Mouse (Mus musculus) skeletal muscle tissue, postnatal 0 days (tissue): ENCODE measurements around the gene Impdh1. TPM values are rescaled to one million over a fixed set of nuclear protein-coding genes. Genes with fewer than 3 reads are reported as not detected.

ENCODE experiments used
- microRNA-seq, 2 experiments: library from miRNA; unstranded; fragments of <30 nt; microRNA quantifications; one replicate each; pipeline ENCODE4; 2016
- polyA plus RNA-seq: library from polyadenylated mRNA; unstranded; fragments of >200 nt; fragmentation: Nextera tagmentation; extraction: Ambion mirVana; gene quantifications from 2 replicates; pipeline ENCODE4 v1.2.1, GENCODE M21; 2015

The Impdh1 gene
- polyA plus RNA-seq = 21.1 and 23.9 TPM in 2 replicates

DNA sequence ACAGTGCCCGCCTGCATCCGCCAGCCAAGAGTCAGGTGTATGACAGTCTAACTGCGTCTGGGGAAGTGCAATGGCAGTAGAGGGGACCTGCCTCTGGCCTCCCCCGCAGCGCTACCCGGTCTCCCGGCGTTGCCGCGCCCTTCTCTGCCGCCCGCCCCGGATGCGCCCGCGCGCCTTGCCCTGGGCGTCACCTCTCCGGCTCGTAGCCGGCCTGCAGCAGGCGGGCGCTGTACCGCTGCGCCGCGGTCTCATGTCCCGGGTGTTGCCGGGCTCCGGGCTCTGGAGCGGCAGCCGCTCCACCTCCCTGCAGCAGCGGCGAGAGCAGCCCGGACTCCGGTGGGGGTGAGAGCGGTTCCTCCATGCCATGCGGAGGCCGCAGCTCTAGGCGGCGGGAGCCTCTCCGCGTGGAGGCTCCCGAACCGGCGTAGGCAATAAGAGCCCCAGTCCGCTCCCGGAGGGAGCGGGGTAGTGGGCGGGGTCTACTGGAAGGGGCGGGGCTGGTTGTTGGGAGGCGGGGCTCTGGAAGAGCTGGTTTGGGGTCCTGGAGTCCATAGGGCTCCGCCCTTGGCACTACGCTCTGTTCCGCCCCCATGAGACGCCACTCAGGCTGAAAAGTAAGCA is at the start of gene Impdh1:
Gene Impdh1, minus strand, starts transcription at position 484 of the 621 bp plus-strand sequence.

DNA sequence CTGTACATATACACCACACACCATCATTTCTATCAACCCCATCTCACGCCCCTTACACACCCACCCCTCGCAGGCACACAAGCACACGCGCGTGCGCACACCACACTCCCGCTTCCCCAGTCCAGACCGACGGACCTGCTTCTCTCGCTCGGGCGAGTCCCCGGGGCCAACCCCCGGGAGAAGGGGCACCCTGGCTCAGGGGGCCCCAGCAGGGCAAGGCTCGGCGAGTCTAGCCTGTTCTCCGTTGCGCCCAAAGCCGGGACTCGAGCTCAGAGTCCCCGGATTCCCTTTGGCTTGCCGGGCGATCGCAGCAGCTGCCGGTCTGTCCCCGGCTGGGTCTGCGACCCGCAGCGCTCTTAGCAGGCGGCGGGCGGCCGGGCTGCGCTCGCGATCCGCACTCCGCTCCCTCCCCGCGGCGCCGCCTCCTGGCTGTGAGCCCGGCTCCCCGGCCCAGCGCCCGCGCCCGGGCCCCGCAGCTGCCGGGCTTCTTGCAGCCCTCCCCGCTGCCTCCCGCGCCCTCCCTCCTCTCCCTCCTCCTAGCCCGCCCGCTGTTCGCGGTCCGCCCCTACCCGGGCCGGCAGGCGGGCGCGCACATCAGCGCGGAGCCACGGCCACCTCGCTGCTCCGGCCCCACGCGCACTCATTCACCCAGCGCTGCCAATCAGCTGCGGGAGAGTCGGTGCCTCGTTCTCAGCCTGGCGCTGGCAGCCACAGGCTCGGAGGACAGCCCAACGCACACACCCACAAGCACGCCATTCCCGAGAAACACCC is 37.1 kb downstream of the Impdh1 start, which contains the start of gene Prrt4:
Gene Prrt4, minus strand, starts transcription at position 697 of the 771 bp plus-strand sequence.

GRCm38 (mm10) chr6:29164314-29165244 is 51.6 kb downstream of the Impdh1 start, which contains the start of gene Rbm28:
Rbm28 (minus strand) TSS chr6:29165006.

Small RNA genes lying within 50 kb of the gene (microRNA-seq; reads per million reads assigned to microRNA genes)
- gene Gm24303 = 0 reads per million in 2 experiments

Other genes starting within 250 kb of the Impdh1 start
- gene Lep, start 156.1 kb downstream of the Impdh1 start, polyA plus RNA-seq = 0.23 and 1.2 TPM in 2 replicates
- gene Rbm28, start 51.4 kb downstream of the Impdh1 start, polyA plus RNA-seq = 9.2 and 10.6 TPM in 2 replicates
- gene Prrt4, start 36.8 kb downstream of the Impdh1 start, polyA plus RNA-seq = 0.10 and 0.24 TPM in 2 replicates
- 18.1 and 21.3 TPM in 2 replicates for gene Hilpda, start 56.1 kb upstream of the Impdh1 start, polyA plus RNA-seq
- gene Fam71f2, start 63.2 kb upstream of the Impdh1 start, polyA plus RNA-seq = 0.40 TPM in 1 of 2 replicates, not detected in the other
- not detected in 2 replicates for gene Fam71f1, start 102.8 kb upstream of the Impdh1 start, polyA plus RNA-seq
- gene Calu, start 131.7 kb upstream of the Impdh1 start, polyA plus RNA-seq = 170 and 196 TPM in 2 replicates
- 1.1 and 1.2 TPM in 2 replicates for gene Opn1sw, start 172.1 kb upstream of the Impdh1 start, polyA plus RNA-seq
- 15.9 and 16.1 TPM in 2 replicates for gene Ccdc136, start 179.9 kb upstream of the Impdh1 start, polyA plus RNA-seq
- gene Flnc, start 216.9 kb upstream of the Impdh1 start, polyA plus RNA-seq = 51.6 and 74.2 TPM in 2 replicates